Mouse (Mus musculus) kidney, postnatal 4 days (tissue): Measurements from ENCODE around the gene Tpm3-rs7.
"Not testable (repeated sequence)": the region's sequence is repeated elsewhere in the genome, so short reads cannot be mapped to it uniquely, and the experiment has no call there.

Experiments used
- DNase-seq, 2 experiments: peaks; one replicate each; pipeline ENCODE4 v3.0.0; 2021; ENCODE audit warnings: mixed read lengths in 2 of 2

Tpm3-rs7 gene

DNA sequence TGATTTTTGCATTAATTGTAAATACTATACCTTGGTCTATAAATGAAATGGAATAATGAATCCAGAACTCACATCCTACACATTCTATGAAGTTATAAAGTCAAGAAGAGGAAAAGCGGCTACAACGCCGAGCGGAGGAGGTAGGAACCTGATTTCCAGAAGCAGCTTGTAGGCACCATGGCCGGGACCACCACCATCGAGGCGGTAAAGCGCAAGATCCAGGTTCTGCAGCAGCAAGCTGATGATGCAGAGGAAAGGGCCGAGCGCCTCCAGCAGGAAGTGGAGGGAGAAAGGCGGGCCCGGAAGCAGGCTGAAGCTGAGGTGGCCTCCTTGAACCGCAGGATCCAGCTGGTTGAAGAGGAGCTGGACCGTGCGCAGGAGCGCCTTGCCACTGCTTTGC is at the start of gene Tpm3-rs7:
TSS of gene Tpm3-rs7 (plus strand) at position 110 of the 400 bp plus-strand sequence.
- DNase-seq, result not testable (repeated sequence)

DNA sequence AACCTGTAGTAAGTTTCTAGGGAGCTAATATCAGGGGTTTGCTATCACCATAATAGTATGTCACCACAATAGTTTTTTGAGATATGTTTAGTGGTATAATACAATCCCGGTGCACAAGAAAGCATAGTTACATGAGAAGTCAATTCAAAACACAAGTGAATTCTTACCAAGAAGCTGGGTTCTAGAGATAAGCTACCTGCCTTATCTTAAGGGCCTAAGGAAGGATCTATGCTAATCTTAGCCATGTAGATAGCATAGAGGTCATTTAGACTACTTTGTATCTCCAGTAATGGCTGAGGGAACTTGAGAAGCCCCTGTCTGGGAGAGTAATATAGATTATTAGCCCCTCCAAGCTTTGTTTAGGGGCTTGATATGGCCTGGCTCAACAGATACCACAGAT is 2.6 kb downstream of the Tpm3-rs7 start:
- no peak for DNase-seq

DNA sequence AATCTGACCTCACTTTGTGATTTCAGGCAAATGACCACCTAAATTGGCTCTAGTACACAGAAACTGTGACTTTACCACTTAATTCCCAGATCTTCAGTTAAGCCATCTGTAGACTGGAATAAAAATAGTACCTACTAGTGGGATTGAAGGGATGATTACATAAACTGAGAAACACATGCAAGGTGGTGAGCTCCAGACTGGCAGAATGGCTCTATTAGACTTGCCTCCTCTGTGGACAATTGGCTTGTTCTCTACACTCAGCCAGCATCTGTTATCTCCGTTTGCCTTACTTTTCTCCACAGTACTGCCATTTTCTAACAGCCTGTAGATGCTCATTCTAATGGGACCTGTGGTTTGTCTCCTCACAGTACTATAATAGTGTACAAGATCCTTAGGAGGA is 49.0 kb downstream of the Tpm3-rs7 start:
- DNase-seq, result no peak
